1 mouse cellular context compared by ENCODE assay signal in genomic region chr17:85975077-85975476, GRCm38 (mm10).
TF ChIP-seq lines count a peak whose summit lies in the region.

No protein-coding gene starts in this region.

TF ChIP-seq in CH12.LX, 34 proteins besides CTCF, POLR2A, EP300 and RAD21 (continued from another document):
- TF ChIP-seq MYC (IDR thresholded peaks at IDR 0.05; ENCODE audit: low read depth, low read length) = 0 out of 2 replicates have a peak, but pooled peaks have one; percentile 55
- no peak for TF ChIP-seq USF1 (IDR thresholded peaks at IDR 0.05; ENCODE audit: low read depth, low read length)
- 0 out of 2 replicates have a peak, but pooled peaks have one; percentile 15 for TF ChIP-seq KAT2A (IDR thresholded peaks at IDR 0.05; ENCODE audit: insufficient replicate concordance, low read length)
- TF ChIP-seq SIN3A (IDR thresholded peaks at IDR 0.05; ENCODE audit: low read length) = 0 out of 2 replicates have a peak, but pooled peaks have one; percentile 17
- 0 out of 2 replicates have a peak, but pooled peaks have one; percentile 13 for TF ChIP-seq MXI1 (IDR thresholded peaks at IDR 0.05; ENCODE audit: low read depth, low read length)
- TF ChIP-seq TBP (conservative IDR thresholded peaks at IDR 0.05; ENCODE audit: low read depth, low read length) = peak; percentile 69
- TF ChIP-seq USF2 (conservative IDR thresholded peaks at IDR 0.05; ENCODE audit: low read depth, low read length) = no peak
- peak; percentile 76; the same call in 1 of the 2 replicates for TF ChIP-seq IRF4 (IDR thresholded peaks at IDR 0.05; ENCODE audit: low read depth, low read length)
- peak; percentile 24; the same call in 1 of the 2 replicates for TF ChIP-seq NELFE (IDR thresholded peaks at IDR 0.05; ENCODE audit: low read depth, low read length)
- TF ChIP-seq ZKSCAN1 (IDR thresholded peaks at IDR 0.05; ENCODE audit: borderline replicate concordance, low read depth, low read length) = no peak
- no peak for TF ChIP-seq NRF1 (IDR thresholded peaks at IDR 0.05; ENCODE audit: low read depth, low read length)
- TF ChIP-seq HCFC1 (IDR thresholded peaks at IDR 0.05; ENCODE audit: low read depth, low read length) = peak; percentile 31
- 0 out of 2 replicates have a peak, but pooled peaks have one; percentile 28 for TF ChIP-seq ETS1 (conservative IDR thresholded peaks at IDR 0.05; ENCODE audit: low read depth, low read length)
- TF ChIP-seq CHD2 (IDR thresholded peaks at IDR 0.05; ENCODE audit: low read length) = no peak
- no peak for TF ChIP-seq MAZ (IDR thresholded peaks at IDR 0.05; ENCODE audit: low read depth, low read length)
- TF ChIP-seq UBTF (IDR thresholded peaks at IDR 0.05; ENCODE audit: low read depth, low read length) = no peak
TF ChIP-seq in CH12.LX: peak in this region for 9.
